Mouse (Mus musculus) embryonic facial prominence, embryonic 14.5 days (tissue): ENCODE measurements at regions not wholly inside any gene's neighbourhood (a gene's known extent, or its start where the extent isn't known, plus 50 kb on each side); places are given as distances from the start of the nearest gene placed in this dataset.

Experiments used
- ATAC-seq: fragments of 200-750 bp; cut with Nextera tagmentation; 2 replicates; pipeline ENCODE4 v1.8.0; 2017; ENCODE audit warnings: low read depth, moderate number of reproducible peaks, moderate TSS enrichment
- DNase-seq: peaks from one replicate; pipeline ENCODE4 v3.0.0-alpha.2; 2015; ENCODE audit warnings: low spot score
- H3K27ac ChIP-seq: fragments of 300-500 bp; sonication (generic); replicated peaks from 2 replicates; pipeline ENCODE4 v1.5.1; 2014; ENCODE audit warnings: low read depth, mild to moderate bottlenecking, low read length, moderate library complexity
- H3K27me3 ChIP-seq: fragments of 300-500 bp; sonication (generic); replicated peaks from 2 replicates; pipeline ENCODE4 v1.6.1; 2014; ENCODE audit warnings: low read length; ENCODE audit not compliant: control insufficient read depth, insufficient read depth
- H3K36me3 ChIP-seq: fragments of 300-500 bp; sonication (generic); 2 replicates; pipeline ENCODE4 v1.6.1; 2014; ENCODE audit warnings: low read length, mixed read lengths; ENCODE audit not compliant: control insufficient read depth, insufficient read depth
- H3K4me1 ChIP-seq: fragments of 300-500 bp; sonication (generic); 2 replicates; pipeline ENCODE4 v1.6.1; 2014; ENCODE audit warnings: antibody characterized with exemption, low read length; ENCODE audit not compliant: control insufficient read depth, insufficient read depth
- H3K4me2 ChIP-seq: fragments of 300-500 bp; sonication (generic); 2 replicates; pipeline ENCODE4 v1.6.1; 2014; ENCODE audit warnings: low read depth, mild to moderate bottlenecking, low read length, moderate library complexity, mixed read lengths
- H3K4me3 ChIP-seq: fragments of 300-500 bp; sonication (generic); 2 replicates; pipeline ENCODE4 v1.5.1; 2014; ENCODE audit warnings: low read depth, mild to moderate bottlenecking, low read length
- H3K9ac ChIP-seq: fragments of 300-500 bp; sonication (generic); 2 replicates; pipeline ENCODE4 v1.6.1; 2014; ENCODE audit warnings: low read depth, mild to moderate bottlenecking, low read length, moderate library complexity, mixed read lengths
- H3K9me3 ChIP-seq: fragments of 300-500 bp; sonication (generic); 2 replicates; pipeline ENCODE4 v1.6.1; 2016; ENCODE audit warnings: low read length; ENCODE audit not compliant: control insufficient read depth
- WGBS: fragments of 180-500 bp; shearing (Covaris S2); extraction: QIAGEN DNeasy Blood & Tissue Kit; methylation state at CpG from one replicate; pipeline ENCODE4 v1.1.7; 2014; 5-methylcytosine and 5-hydroxymethylcytosine counted together

DNA sequence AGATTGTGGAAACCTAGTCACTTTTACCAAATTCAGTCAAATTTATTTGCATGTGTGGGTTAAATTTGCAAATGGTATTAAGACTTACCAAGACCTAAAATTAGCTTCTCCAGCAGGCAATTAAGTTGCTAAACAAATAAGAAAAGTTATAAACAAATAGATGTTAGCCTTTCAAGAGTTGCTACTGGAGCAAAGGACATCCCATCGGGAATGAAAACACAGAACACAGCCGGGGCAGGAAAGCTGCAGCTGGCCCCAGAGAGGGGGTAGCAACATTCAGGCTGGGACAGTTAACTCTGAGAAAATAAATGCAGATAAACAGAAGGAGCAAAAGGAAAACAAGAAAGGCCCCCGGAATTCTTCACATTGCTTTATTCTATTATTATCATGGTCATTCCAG is 57.3 kb upstream of the Ptgfr start:
- WGBS = 61% methylated on average over 3 of the region's 3 CpGs
- H3K4me1 ChIP-seq = peaks cover 34% of the 10 kb centered on the region
- no peak overlapping the region for H3K9ac ChIP-seq
- H3K9me3 ChIP-seq = no peaks in the 10 kb centered on the region
- ATAC-seq = no peak
- no peak overlapping the region for H3K4me2 ChIP-seq
- no peak overlapping the region for H3K4me3 ChIP-seq
- H3K27me3 ChIP-seq = no peaks in the 10 kb centered on the region
- H3K27ac ChIP-seq = no peak overlapping the region
- no peaks in the 10 kb centered on the region for H3K36me3 ChIP-seq
- DNase-seq = no peak

DNA sequence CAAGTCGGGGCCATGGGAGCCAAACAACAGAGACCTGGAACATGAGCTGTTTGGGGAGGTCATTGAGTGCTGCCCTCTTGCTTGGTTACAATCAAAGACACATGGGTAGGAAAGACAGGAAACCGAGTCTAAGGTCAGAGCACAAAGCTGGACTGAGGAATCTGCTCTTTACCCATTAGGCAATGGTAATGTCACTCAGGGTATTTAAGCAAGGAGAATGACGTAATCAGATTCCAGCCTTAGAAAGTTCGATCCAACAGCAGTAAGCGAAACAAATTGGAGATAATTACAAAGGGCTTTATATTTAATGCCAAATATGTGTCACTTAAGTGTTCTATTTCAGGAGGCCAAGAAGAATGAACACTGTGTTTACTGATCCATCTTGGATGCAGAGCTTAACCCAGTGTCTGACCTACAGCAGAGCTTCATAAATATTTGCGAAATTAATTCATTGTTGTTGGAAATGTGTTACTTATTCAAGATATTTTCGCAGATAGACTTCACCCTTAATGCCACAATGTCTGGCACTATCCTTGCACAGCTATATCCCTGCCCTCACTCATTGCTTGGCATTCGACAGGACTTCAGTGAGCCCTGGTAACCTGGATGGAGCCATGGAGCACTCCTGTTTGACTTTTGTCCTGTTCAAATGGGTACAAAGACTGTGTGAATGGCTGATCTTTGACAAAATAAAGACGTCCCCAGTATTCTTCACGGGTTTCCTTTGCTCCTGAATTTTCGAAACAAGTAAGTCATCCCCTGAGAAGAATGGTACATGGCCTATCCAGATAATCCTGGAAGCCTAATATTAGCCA is 56.2 kb upstream of the Ptgfr start:
- Histone ChIP-seq H3K4me2 (no peak overlapping the region), H3K9ac (no peak overlapping the region), H3K27ac (no peak overlapping the region), H3K9me3 (no peaks in the 10 kb centered on the region), H3K27me3 (peaks cover 4% of the 10 kb centered on the region; the same call in 1 of the 2 replicates), H3K4me1 (peaks cover 37% of the 10 kb centered on the region), H3K4me3 (no peak overlapping the region), H3K36me3 (no peaks in the 10 kb centered on the region)
- 57% methylated on average over 11 of the region's 11 CpGs for WGBS
- no peak for ATAC-seq
- DNase-seq = peak; percentile 43

DNA sequence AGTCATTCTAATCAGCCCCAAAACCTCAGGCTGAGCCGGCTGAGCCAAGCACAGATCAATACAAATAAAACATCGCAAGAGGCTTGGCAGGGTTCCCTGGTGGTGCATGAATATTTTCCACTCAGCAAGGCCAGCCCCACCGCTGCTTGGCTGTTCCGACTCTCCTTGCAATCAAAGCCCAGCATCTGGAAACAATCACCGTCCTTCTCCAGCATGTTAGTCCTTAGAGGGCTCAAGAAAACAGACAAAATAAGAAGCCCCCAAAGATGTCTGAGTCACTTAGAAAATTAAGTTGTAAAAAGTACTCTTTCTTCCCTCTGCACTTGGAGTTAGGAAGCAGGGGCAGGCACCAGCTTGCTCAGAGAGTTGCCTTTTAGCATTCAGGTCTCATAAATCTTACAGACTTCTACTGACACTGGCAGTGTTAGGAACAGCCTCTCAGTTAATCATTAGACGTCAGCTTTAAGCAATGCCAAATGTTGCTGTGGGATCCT is 54.4 kb upstream of the Ptgfr start:
- Histone ChIP-seq H3K4me1 (peaks cover 43% of the 10 kb centered on the region), H3K27ac (peak overlapping the region; percentile 76), H3K4me2 (peak overlapping the region; percentile 5; the same call in 1 of the 2 replicates), H3K4me3 (no peak overlapping the region), H3K9ac (no peak overlapping the region), H3K9me3 (no peaks in the 10 kb centered on the region), H3K27me3 (peaks cover 4% of the 10 kb centered on the region; the same call in 1 of the 2 replicates), H3K36me3 (no peaks in the 10 kb centered on the region)
- WGBS = 8% methylated on average over 6 of the region's 6 CpGs
- DNase-seq = peak; percentile 99
- ATAC-seq = peak; percentile 91

DNA sequence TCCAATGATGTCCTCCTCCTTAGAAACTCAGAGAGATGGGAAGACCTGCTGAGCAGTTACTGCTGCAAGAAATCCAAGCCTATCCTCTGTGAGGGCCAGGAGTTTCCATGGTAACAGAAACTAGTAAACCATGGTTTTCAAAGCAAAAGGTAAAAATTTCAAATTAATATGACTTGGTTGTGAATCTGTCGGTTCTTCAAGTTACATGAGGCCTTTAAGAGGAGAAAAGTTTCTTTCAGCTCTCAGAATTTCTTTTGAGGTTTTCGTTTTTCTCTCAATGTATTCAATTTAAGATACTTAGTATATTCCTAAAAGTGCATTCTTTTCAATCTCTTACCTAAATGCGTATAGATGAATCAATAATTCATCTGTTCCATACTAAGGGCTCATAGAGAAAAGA is 53.9 kb upstream of the Ptgfr start:
- ATAC-seq = no peak
- WGBS = 23% methylated on average over 3 of the region's 3 CpGs
- peaks cover 43% of the 10 kb centered on the region for H3K4me1 ChIP-seq
- DNase-seq = peak; percentile 48
- H3K36me3 ChIP-seq = no peaks in the 10 kb centered on the region
- no peak overlapping the region for H3K4me3 ChIP-seq
- peaks cover 4% of the 10 kb centered on the region; the same call in 1 of the 2 replicates for H3K27me3 ChIP-seq
- H3K27ac ChIP-seq = peak overlapping the region; percentile 76
- H3K4me2 ChIP-seq = no peak overlapping the region
- no peak overlapping the region for H3K9ac ChIP-seq
- H3K9me3 ChIP-seq = no peaks in the 10 kb centered on the region

DNA sequence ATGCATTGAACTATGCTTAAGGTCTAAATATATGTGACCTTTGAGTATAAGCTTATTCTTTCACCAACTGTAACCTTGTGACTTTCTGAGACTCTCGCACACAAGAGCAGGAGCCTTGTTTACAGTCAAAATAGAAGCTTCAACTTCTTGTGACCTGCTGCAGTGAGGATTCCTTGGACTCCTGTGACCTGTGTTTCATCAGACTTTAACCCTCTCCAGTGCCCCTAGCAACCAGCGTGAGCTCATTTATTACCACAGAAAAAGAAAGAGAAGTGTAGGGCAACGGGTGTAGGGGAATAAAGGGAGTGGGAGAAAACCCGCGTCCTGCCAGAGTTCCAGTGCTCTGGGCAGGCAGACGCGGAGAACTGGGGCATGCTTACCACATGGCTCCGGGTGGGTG is 52.3 kb upstream of the Ptgfr start:
- peaks cover 4% of the 10 kb centered on the region; the same call in 1 of the 2 replicates for H3K27me3 ChIP-seq
- ATAC-seq (no peak), DNase-seq (no peak)
- no peak overlapping the region for H3K4me2 ChIP-seq
- no peak overlapping the region for H3K9ac ChIP-seq
- H3K4me1 ChIP-seq = peaks cover 43% of the 10 kb centered on the region
- H3K9me3 ChIP-seq = no peaks in the 10 kb centered on the region
- no peak overlapping the region for H3K4me3 ChIP-seq
- 57% methylated on average over 8 of the region's 8 CpGs for WGBS
- no peaks in the 10 kb centered on the region for H3K36me3 ChIP-seq
- H3K27ac ChIP-seq = 0 out of 2 replicates have a peak overlapping the region, but pooled peaks have one; percentile 76
